Mouse (Mus musculus): ENCODE data around the gene Cfap61.

The Cfap61 gene

DNA sequence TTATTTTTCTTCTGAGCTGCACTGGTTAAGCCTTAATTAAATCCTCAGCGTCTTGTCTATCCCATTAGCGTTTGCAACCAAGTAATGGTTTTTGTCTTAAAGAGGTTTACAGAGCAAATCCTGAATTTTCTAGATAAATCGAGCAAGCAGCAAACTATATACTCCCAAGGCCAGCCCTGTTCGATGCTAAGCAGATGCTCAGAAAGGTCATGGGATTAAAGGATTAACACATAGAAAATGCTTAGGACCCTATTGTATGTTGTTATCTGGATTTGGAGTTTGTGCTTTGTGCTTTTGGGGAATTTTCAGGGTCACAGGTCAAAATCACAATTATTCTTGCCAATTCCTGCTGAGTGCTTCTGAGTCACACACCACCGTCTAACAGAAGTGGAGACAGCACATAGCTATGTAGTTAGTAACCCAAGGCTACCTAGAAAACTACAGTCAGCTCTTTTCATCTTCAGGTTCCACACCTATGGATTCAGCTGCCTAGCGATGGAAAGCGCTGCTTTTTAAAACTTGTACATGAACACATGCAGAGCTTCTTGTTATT, 13.9 kb downstream of the Cfap61 start:
- intact Hi-C loops (cut with DNase I), result no loop called here

DNA sequence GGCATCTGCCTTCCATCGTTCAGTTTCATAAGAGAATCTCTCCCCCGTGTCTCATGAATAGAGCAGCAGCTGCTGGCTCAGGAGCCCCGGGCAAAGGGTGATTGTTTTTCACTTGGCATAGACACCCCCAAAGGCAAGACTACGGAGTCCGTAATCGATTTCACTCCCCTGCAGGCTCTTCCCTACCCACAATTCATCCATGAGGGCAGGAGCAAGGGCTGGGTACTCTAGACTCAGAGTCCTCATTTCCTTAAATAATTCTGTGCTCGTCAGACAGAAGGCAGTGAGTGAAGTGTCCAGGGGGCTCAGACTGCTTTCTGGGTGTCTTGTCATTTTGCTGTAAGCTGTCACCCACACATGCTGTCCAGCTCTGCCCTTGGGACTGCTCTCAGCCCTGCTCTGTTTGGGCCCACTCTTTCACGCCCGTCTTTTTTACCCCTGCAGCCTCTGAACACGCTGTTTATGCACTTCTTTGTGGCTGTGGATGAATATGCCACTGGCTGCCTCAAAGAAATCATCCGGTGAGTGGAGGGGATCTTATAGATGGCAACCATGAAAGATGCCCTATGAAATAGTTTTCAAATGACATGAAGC, 15.0 kb downstream of the Cfap61 start:
- intact Hi-C loops (cut with DNase I), result loop anchor here (10.0 kb wide), 2 partner anchors 265 to 435 kb away; no protein-coding TSS in a partner anchor

- intact Hi-C loops (cut with DNase I), result loop anchor here (10.0 kb wide), 2 partner anchors 265 to 435 kb away; no protein-coding TSS in a partner anchor
Measured at GRCm38 (mm10) chr2:145950239-145950638, 15.7 kb downstream of the Cfap61 start.

DNA sequence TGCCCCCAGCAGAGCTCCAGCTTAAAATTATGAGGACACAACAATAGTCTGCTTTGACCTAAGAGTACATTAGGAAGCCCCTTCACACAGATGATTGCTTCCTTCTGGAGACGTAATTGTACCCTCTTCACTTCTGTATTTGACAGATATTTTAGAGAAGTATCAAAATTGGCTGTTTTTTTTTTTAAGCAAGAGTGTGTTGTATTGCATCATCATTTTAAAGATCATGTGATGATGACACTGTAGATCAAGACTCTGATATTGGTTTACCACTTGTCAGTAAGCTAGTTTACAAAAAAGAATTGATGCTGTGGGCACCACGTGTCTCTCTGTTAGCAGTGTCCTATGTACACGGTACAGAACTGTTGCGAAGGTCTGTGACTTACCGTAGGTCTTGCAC, 18.1 kb downstream of the Cfap61 start:
- intact Hi-C loops (cut with DNase I), result loop anchor here (10.0 kb wide), 2 partner anchors 262 to 432 kb away; no protein-coding TSS in a partner anchor

DNA sequence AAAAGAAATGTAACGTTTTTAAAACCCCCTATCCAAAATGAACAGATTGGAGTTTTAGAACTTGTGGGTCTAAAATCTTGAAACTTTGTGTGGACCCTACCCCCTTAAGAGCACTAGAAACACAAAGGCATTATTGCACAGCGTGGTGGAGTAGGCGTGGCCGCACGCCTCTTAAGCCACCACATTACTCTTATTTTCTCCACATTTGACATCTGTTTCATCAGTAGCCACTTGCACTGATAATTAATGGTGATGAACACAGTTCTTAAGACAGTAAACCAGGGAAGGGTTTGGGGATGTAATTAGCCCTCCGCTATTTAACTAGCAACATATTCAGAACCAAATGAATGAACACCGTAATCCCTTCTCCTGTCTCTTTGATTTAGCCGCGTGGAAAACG, 21.3 kb downstream of the Cfap61 start:
- intact Hi-C loops (cut with DNase I), result loop anchor here (5.0 to 10.0 kb wide), 4 partner anchors 259 to 461 kb away; no protein-coding TSS in a partner anchor

DNA sequence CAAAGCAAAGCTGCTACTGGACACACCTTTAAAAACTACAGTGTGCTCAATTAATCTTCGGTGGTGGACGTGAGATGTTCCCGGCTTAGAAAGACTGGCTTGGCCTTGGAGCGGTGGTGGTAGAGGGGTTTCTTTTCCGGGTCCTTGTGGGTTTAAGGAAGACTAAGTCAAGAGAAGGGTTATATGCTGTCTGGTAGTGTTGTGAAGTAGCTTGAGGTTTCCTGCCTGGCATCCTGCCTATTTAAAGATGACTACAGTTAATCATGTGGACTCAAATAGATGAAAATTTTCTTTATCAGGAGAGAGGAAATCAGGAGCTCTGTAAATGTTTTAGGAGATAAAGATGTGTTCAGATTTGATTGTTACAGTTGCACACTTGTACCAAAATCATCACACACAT, 21.7 kb downstream of the Cfap61 start:
- intact Hi-C loops (cut with DNase I), result loop anchor here (5.0 to 10.0 kb wide), 4 partner anchors 258 to 461 kb away; no protein-coding TSS in a partner anchor

DNA sequence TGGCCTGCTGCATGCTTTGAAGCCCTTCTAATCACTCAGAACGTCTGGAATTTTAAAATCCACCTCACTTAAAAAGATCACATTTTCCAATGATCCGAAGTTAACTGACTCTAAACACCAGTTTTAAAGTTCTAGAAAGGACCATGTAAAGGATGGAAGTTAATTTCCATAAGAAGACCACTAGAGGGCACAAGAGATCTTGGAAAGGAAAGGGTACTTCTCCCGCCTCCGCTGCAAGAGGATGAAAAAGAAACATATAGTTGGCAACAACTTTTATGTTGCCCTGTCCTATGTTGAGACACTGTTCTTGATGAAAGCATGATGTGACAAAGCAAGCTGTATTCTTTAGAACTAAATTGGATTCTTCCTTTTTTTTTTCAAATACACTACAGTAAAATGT, 22.9 kb downstream of the Cfap61 start:
- intact Hi-C loops (cut with DNase I), result loop anchor here (5.0 to 10.0 kb wide), 4 partner anchors 257 to 460 kb away; no protein-coding TSS in a partner anchor

DNA sequence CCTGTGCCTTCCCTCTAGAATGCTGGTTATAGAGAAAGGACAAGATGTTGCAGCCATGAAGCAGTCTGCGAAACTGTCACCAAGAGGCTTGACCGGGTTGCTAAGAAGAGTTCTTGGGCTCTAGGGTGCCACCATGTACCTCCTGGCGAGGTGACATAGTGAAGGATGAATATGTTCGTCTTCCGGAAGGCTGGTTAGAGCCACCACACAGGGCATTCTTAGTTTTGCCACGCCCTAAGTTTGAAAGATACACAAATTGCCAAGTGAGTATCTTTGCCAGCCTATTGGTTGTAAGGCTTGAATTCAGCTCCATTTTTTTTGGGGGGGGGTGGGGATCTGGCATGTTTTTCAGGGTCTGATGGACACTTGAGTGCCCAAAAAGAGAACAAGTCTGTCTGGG, 23.5 kb downstream of the Cfap61 start:
- intact Hi-C loops (cut with DNase I), result loop anchor here (5.0 to 10.0 kb wide), 4 partner anchors 257 to 459 kb away; no protein-coding TSS in a partner anchor

DNA sequence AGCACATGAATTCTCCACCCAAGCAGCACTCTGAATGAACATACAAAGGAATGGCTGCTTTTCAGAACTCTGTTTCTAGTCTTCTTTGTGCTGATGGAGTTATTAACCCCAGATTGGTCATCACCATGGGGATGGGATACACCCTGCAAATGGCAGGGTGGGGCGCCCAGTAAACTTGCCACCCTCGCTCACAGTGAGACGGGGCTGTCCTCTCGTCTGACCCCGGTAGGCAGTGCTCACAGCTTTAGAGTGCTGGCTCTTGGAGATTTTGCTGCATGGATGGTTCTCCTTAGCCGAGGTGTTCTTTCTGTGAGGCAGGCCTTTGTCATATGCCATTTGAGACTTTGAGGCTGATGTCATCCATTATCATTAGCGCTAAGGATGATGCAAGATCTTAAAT, 24.0 kb downstream of the Cfap61 start:
- intact Hi-C loops (cut with DNase I), result loop anchor here (5.0 to 10.0 kb wide), 4 partner anchors 256 to 459 kb away; no protein-coding TSS in a partner anchor

DNA sequence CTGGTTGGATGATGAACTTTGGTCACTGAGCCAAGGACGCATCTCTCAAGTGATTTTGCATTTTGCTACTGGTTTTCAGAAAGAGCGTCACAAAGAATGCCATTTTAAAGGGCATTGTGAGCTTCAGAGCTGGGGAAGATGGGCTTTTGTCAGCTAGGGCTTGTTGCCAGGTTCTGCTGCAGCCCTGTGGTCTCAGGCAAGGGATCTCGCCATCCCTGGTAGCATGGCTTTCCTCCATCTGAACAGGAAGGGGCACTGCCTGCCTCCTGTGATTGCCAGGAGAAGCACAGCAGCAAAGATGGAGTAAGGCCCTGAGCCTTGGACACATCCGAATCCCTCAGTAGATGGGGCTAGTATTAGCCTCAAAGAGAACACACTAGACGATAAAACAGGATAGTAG, 27.3 kb downstream of the Cfap61 start:
- intact Hi-C loops (cut with DNase I), result no loop called here

- intact Hi-C loops (cut with DNase I), result no loop called here
Measured at GRCm38 (mm10) chr2:145970751-145971150, 36.2 kb downstream of the Cfap61 start.

DNA sequence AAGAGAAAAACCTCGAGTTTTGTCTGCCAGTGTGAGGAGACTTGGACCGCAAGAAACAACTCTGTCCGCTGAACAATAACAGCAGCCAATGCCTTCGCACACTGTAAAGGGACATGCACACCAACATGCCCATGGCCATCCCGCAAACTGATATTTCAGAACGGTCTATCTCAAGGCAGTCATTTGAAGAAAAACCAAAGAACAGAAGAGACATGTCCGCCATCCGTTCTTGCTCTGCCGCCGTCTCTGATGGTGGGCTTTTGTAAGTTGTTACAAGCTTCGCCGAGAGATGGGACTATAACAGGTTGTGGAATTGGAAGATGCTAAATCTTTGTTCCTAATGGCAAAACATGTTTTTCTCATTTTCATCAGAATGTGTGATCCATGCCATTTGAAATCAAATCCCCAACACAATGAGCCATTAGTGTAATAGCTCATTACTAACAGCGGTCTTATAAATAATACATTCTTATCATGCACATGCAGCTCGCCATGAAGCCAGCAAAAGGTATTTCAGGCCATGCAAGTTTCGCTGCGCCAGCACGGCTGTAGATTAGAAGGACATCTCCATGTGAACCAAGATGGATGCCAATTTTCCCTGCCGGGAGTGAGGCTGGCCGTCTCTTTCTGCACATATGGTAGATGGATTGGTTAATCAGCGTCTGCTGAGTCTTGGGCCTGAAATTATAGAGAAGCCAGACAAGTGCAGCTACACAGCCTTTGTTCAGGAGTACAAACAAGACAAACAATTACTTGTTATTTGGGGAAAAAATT, 36.8 kb downstream of the Cfap61 start:
- intact Hi-C loops (cut with DNase I), result no loop called here

- intact Hi-C loops (cut with DNase I), result no loop called here
Measured at GRCm38 (mm10) chr2:145972571-145972970, 38.0 kb downstream of the Cfap61 start.

GRCm38 (mm10) chr2:145979616-145980015, 45.0 kb downstream of the Cfap61 start:
- intact Hi-C loops (cut with DNase I), result no loop called here

- intact Hi-C loops (cut with DNase I), result no loop called here
Measured at GRCm38 (mm10) chr2:145980881-145981280, 46.3 kb downstream of the Cfap61 start.

- intact Hi-C loops (cut with DNase I), result no loop called here
Measured at GRCm38 (mm10) chr2:145981699-145982112, 47.1 kb downstream of the Cfap61 start.

GRCm38 (mm10) chr2:145982317-145983045, 47.9 kb downstream of the Cfap61 start:
- intact Hi-C loops (cut with DNase I), result no loop called here

GRCm38 (mm10) chr2:145987757-145988156, 53.2 kb downstream of the Cfap61 start:
- intact Hi-C loops (cut with DNase I), result no loop called here

- intact Hi-C loops (cut with DNase I), result no loop called here
Measured at GRCm38 (mm10) chr2:145990446-145990845, 55.9 kb downstream of the Cfap61 start.

DNA sequence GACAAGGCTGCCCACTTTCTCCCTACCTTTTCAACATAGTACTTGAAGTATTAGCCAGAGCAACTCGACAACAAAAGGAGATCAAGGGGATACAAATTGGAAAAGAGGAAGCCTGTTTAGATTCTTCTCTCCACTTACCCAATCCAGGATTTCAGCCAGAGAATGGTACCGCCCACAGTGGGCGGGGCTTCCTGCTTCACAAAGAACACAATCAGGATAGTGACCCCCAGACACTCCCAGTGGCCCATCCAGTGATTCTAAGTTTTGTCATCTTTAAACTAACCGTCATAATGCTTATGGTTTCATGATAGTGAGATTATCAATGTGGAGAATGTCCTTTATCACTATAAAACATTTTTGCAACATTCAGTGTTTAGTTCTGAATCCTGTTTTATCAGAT, 61.9 kb downstream of the Cfap61 start:
- intact Hi-C loops (cut with DNase I), result no loop called here

GRCm38 (mm10) chr2:145997956-145998525, 63.5 kb downstream of the Cfap61 start:
- intact Hi-C loops (cut with DNase I), result no loop called here

Measured in adrenal gland (tissue).